Mouse (Mus musculus) small intestine, adult 2 months (tissue): ENCODE measurements around the gene Maml3. TPM values are rescaled to one million over a fixed set of nuclear protein-coding genes. Genes with fewer than 3 reads are reported as not detected.
A peak's percentile ranks its signal among the peaks of the same experiment; 100 is the strongest.

Source experiments
- H3K27ac ChIP-seq: fragments of 200-500 bp; 2 replicates; pipeline ENCODE4 v1.5.1; 2012; ENCODE audit warnings: low read depth, low read length, control low read depth, inconsistent platforms; ENCODE audit not compliant: insufficient read depth
- H3K27me3 ChIP-seq: fragments of 200-500 bp; 2 replicates; pipeline ENCODE4 v1.6.1; 2012; ENCODE audit warnings: mild to moderate bottlenecking, moderate library complexity, low read length, inconsistent platforms; ENCODE audit not compliant: control insufficient read depth, insufficient read depth
- H3K36me3 ChIP-seq: fragments of 200-500 bp; 2 replicates; pipeline ENCODE4 v1.6.1; 2012; ENCODE audit warnings: mild to moderate bottlenecking, low read length, control low read depth, inconsistent platforms; ENCODE audit not compliant: control insufficient read depth, insufficient read depth
- H3K4me1 ChIP-seq: fragments of 200-500 bp; 2 replicates; pipeline ENCODE4 v1.6.1; 2012; ENCODE audit warnings: low read length, inconsistent platforms, mixed read lengths; ENCODE audit not compliant: control insufficient read depth, insufficient read depth, insufficient read length
- H3K4me3 ChIP-seq: fragments of 200-500 bp; 2 replicates; pipeline ENCODE4 v1.5.1; 2012; ENCODE audit warnings: low read depth, mild to moderate bottlenecking, control low read depth, inconsistent platforms, low read length, moderate library complexity
- CTCF ChIP-seq: fragments of 200-500 bp; IDR thresholded peaks from 2 replicates; pipeline ENCODE4 v1.5.1; 2012; ENCODE audit warnings: low read depth, mild to moderate bottlenecking, control low read depth, inconsistent platforms, low read length, moderate library complexity, mixed read lengths; ENCODE audit not compliant: insufficient replicate concordance, insufficient read length; ENCODE audit errors: extremely low read depth
- POLR2A ChIP-seq: fragments of 200-500 bp; IDR thresholded peaks from 2 replicates; pipeline ENCODE4 v1.6.1; 2012; ENCODE audit warnings: low read depth, mild to moderate bottlenecking, control low read depth, inconsistent platforms, low read length, moderate library complexity
- WGBS: fragments of 180-500 bp; shearing (Covaris S2); methylation state at CpG from one replicate; pipeline ENCODE4 v1.1.7; 2018; 5-methylcytosine and 5-hydroxymethylcytosine counted together
- polyA plus RNA-seq: library from polyadenylated mRNA; depleted of rRNA; stranded (reverse); fragments of >200 nt; gene quantifications from 2 replicates; pipeline ENCODE4 v1.2.3, GENCODE M21; 2012

The Maml3 gene
- polyA plus RNA-seq, 1 experiment: 3.2 TPM

DNA sequence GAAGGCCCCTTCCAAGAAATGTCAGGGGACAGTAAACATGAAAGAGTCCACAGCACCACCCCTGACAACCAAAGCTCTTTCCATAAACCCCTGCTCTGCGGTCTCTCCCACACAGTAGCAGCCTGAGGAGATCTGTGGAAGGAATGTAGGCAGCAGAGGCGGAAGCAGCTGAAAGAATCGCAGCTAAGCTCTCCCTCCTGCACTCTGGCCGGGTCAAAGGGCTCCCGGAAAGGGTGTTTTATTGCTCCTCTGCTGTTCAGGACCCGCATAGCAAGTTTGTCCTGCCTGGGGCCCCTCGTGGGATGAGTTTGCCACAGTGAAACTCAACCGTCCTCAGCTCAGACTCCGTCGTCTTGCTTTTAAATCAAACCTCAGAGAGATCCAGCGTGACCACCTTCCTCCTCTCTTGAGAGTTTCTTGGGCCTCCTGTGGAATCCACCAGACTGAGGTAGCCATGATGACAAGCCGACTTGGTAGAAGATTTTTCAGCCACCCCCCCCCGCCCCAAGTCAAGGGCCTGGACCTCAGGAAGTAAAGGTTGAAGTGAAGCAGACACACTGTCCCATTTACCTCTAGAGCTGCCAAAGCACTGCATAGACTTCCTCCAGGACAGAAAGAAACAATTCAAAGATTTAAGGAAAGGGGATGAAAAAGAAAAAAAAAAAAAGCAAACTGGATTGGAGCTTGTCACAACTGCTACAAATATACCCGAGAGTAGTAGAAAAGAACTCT, 70.9 kb downstream of the Maml3 start:
- 27% methylated on average over 14 of the region's 14 CpGs for WGBS
- peaks cover 16% of the 10 kb centered on the region; the same call in 1 of the 2 replicates for H3K4me1 ChIP-seq
- H3K27me3 ChIP-seq: no peaks in the 10 kb centered on the region
- TF ChIP-seq CTCF: no peak
- peak; percentile 46 for TF ChIP-seq POLR2A
- peak overlapping the region; percentile 31; the same call in 1 of the 2 replicates for H3K4me3 ChIP-seq
- H3K36me3 ChIP-seq: no peaks in the 10 kb centered on the region
- peak overlapping the region; percentile 95 for H3K27ac ChIP-seq

GRCm38 (mm10) chr3:52031327-52031726, 73.5 kb downstream of the Maml3 start:
- Histone ChIP-seq H3K36me3 (no peaks in the 10 kb centered on the region), H3K4me3 (no peak overlapping the region), H3K27ac (no peak overlapping the region), H3K4me1 (peaks cover 26% of the 10 kb centered on the region; the same call in 1 of the 2 replicates), H3K27me3 (no peaks in the 10 kb centered on the region)
- TF ChIP-seq POLR2A (no peak), CTCF (no peak)

DNA sequence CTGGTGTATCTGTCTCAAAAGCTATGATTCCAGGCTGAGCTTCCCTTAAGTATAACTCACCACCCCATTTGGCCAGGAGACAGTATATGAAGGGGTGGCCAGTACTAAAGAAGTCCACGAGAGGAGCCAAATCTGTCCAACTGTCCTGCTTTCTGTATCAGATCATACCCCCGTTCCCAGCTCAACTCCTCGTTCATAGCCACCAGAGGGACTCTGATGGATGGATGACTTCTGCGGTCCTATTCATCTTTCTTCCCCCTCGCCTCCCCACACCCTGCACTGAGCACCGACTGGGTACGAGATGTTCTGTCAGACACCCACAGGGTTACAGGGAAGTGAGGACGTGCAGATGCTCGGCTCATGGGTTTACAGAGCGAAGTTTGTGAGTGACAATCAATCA, 74.8 kb downstream of the Maml3 start:
- no peak overlapping the region for H3K27ac ChIP-seq
- 67% methylated on average over 10 of the region's 10 CpGs for WGBS
- no peaks in the 10 kb centered on the region for H3K27me3 ChIP-seq
- TF ChIP-seq POLR2A (no peak), CTCF (no peak)
- H3K4me3 ChIP-seq: peak overlapping the region; percentile 17; the same call in 1 of the 2 replicates
- H3K4me1 ChIP-seq: peaks cover 22% of the 10 kb centered on the region; the same call in 1 of the 2 replicates
- H3K36me3 ChIP-seq: no peaks in the 10 kb centered on the region

- 44% methylated on average over 12 of the region's 12 CpGs for WGBS
- H3K4me3 ChIP-seq: peak overlapping the region; percentile 43
- no peak overlapping the region for H3K27ac ChIP-seq
- peaks cover 19% of the 10 kb centered on the region; the same call in 1 of the 2 replicates for H3K4me1 ChIP-seq
- TF ChIP-seq POLR2A (no peak), CTCF (no peak)
- no peaks in the 10 kb centered on the region for H3K36me3 ChIP-seq
- H3K27me3 ChIP-seq: no peaks in the 10 kb centered on the region
Measured at GRCm38 (mm10) chr3:52029661-52030081, 75.2 kb downstream of the Maml3 start.

DNA sequence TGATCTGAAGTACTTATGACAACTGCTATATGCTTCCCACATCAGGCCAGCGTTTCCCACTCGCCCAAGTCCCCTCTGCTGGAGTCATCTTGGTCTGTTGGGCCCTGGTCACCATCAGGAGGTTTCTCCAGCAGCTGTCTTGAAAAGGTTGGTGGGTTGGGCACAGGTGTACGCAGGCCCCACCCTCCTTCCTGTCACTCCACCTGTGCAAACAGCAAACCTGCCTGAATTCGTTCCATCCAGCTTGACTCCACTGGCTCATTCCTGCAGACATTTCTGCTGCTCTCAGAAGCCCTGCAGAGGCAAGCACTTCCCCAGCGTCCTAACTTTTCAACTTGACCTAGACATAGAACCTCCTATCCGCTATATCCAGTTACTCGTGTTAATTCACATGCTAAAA, 76.9 kb downstream of the Maml3 start:
- TF ChIP-seq POLR2A (no peak), CTCF (no peak)
- Histone ChIP-seq H3K36me3 (no peaks in the 10 kb centered on the region), H3K4me3 (no peak overlapping the region), H3K4me1 (peaks cover 12% of the 10 kb centered on the region; the same call in 1 of the 2 replicates), H3K27me3 (no peaks in the 10 kb centered on the region), H3K27ac (no peak overlapping the region)
- WGBS: 34% methylated on average over 7 of the region's 7 CpGs

DNA sequence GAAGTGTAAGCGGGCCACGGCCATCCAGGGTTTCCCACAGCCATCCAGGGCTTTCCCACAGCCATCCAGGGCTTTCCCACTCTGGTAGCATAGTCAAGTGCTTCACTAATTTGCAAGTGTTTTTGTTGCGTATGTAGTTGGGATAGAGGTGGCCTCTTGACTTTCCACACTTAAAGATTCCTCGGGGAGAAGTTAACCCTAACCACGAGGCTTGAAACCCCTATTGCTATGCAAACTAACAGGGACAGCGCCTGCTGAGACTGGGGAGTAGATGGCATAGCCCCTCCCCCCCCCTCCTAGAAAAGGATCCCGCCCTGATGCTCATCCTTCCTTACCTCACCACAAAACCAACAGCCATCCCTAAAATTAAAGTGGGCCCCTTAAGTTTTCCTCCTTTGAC, 82.4 kb downstream of the Maml3 start:
- Histone ChIP-seq H3K27ac (no peak overlapping the region), H3K27me3 (no peaks in the 10 kb centered on the region), H3K36me3 (no peaks in the 10 kb centered on the region), H3K4me3 (no peak overlapping the region), H3K4me1 (peaks cover 5% of the 10 kb centered on the region; the same call in 1 of the 2 replicates)
- TF ChIP-seq CTCF: no peak
- no peak for TF ChIP-seq POLR2A
- 86% methylated on average over 7 of the region's 7 CpGs for WGBS

- Histone ChIP-seq H3K4me3 (peak overlapping the region; percentile 36; the same call in 1 of the 2 replicates), H3K27me3 (no peaks in the 10 kb centered on the region), H3K36me3 (no peaks in the 10 kb centered on the region), H3K27ac (peak overlapping the region; percentile 81), H3K4me1 (peaks cover 10% of the 10 kb centered on the region; the same call in 1 of the 2 replicates)
- WGBS: 54% methylated on average over 5 of the region's 5 CpGs
- no peak for TF ChIP-seq CTCF
- no peak for TF ChIP-seq POLR2A
Measured at GRCm38 (mm10) chr3:52018103-52018439, 86.8 kb downstream of the Maml3 start.
